Mouse (Mus musculus): ENCODE data around the gene 1700025F22Rik. TPM values are rescaled to one million over a fixed set of nuclear protein-coding genes. Genes with fewer than 3 reads are reported as not detected.
A peak's percentile ranks its signal among the peaks of the same experiment; 100 is the strongest.
"Not testable (repeated sequence)": the region's sequence is repeated elsewhere in the genome, so short reads cannot be mapped to it uniquely, and the experiment has no call there.

1700025F22Rik gene
- not detected in 2 replicates for polyA plus RNA-seq (2012; rRNA removed)

DNA sequence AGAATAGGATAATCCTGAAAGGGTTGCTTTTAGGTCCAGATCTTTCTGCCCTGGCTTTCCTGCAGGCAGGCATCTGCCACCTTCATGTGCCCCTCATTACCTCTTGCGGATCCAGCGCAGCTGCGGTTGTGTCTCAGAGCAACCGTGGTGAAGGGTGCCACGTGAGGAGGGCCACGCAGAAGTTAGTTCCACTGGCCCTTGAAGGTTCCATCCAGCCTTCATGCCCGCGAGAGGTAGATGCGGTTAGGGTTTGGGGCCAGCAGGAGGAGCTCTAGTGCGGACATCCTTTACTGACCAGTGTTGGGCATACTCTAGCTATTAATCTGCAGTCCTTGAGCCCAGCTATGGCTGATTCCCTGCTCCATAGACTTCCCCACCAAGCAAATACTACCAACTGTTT is at the start of gene 1700025F22Rik:
TSS of gene 1700025F22Rik (minus strand) at position 149 of the 400 bp plus-strand sequence.
- peak; percentile 38 for DNase-seq
- no peaks in the 10 kb centered on the region for H3K36me3 ChIP-seq (ENCODE audit: control insufficient read depth, insufficient read depth, low read length)

GRCm38 (mm10) chr19:11196546-11196945 is 31.4 kb upstream of the 1700025F22Rik start, which contains the start of gene Ms4a13:
Ms4a13 (minus strand) TSS chr19:11196737.
- 91% methylated on average over 12 of the region's 12 CpGs for WGBS
- H3K4me1 ChIP-seq (replicated peaks; ENCODE audit: control insufficient read depth, insufficient read depth, low read length), result 0 out of 2 replicates have a peak, but pooled peaks cover 2% of the 10 kb centered on the region
- no peak for TF ChIP-seq POLR2A (IDR thresholded peaks at IDR 0.05; ENCODE audit: control insufficient read depth, extremely low read depth, insufficient read depth, low read length, poor library complexity)
- no peak for TF ChIP-seq CTCF (IDR thresholded peaks at IDR 0.05; ENCODE audit: borderline replicate concordance, control insufficient read depth, extremely low read depth, insufficient read depth, low read length, poor library complexity)
- no peak within 1 kb of the TSS for H3K27ac ChIP-seq (ENCODE audit: control insufficient read depth, insufficient read depth, low read length)
- H3K27me3 ChIP-seq (ENCODE audit: control insufficient read depth, insufficient read depth, low read length), result no peaks in the 10 kb centered on the region
- no peaks in the 10 kb centered on the region for H3K36me3 ChIP-seq (ENCODE audit: control insufficient read depth, insufficient read depth, low read length)
- no peak within 1 kb of the TSS for H3K4me3 ChIP-seq (ENCODE audit: control insufficient read depth, insufficient read depth, low read length)
- no peak for DNase-seq

More for the DNA sequence above, at the start of gene 1700025F22Rik:
- Histone ChIP-seq H3K27me3 (ENCODE audit: control insufficient read depth, insufficient read depth, low read length) (no peaks in the 10 kb centered on the region), H3K4me1 (replicated peaks; ENCODE audit: control insufficient read depth, insufficient read depth, low read length) (no peaks in the 10 kb centered on the region), H3K4me3 (ENCODE audit: control insufficient read depth, insufficient read depth, low read length) (no peak within 1 kb of the TSS), H3K27ac (ENCODE audit: control insufficient read depth, insufficient read depth, low read length) (no peak within 1 kb of the TSS)
- TF ChIP-seq POLR2A (IDR thresholded peaks at IDR 0.05; ENCODE audit: control insufficient read depth, extremely low read depth, insufficient read depth, low read length, poor library complexity), result no peak
- peak; percentile 41; the same call in 1 of the 2 replicates for TF ChIP-seq CTCF (IDR thresholded peaks at IDR 0.05; ENCODE audit: borderline replicate concordance, control insufficient read depth, extremely low read depth, insufficient read depth, low read length, poor library complexity)
- 39% methylated on average over 10 of the region's 10 CpGs for WGBS

DNA sequence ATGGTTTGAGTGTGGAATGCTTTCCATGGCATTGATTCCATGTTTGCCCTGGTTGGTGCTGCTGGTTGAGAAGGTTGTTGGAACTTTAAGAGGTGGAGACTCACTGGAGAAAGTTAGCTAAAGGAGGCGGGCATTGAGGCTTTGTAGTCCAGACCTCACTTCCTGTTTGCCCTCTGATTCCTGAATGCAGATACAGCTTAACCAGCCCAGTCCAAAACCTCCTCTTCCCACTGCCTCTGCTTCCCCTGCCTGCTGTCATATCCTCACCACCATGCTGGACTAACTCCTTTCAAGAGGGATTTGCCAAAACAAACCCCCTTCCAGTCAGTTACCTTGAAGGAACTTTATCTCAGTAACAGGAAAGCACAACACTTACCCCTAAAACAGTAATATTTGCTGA is 27.4 kb upstream of the 1700025F22Rik start:
- no peak overlapping the region for H3K4me3 ChIP-seq (ENCODE audit: control insufficient read depth, insufficient read depth, low read length)
- no peak overlapping the region for H3K27ac ChIP-seq (ENCODE audit: control insufficient read depth, insufficient read depth, low read length)
- H3K27me3 ChIP-seq (ENCODE audit: control insufficient read depth, insufficient read depth, low read length), result no peaks in the 10 kb centered on the region
- 53% methylated on average over 1 of the region's 1 CpGs for WGBS
- no peak for TF ChIP-seq POLR2A (IDR thresholded peaks at IDR 0.05; ENCODE audit: control insufficient read depth, extremely low read depth, insufficient read depth, low read length, poor library complexity)
- TF ChIP-seq CTCF (IDR thresholded peaks at IDR 0.05; ENCODE audit: borderline replicate concordance, control insufficient read depth, extremely low read depth, insufficient read depth, low read length, poor library complexity), result no peak
- 0 out of 2 replicates have a peak, but pooled peaks cover 2% of the 10 kb centered on the region for H3K4me1 ChIP-seq (replicated peaks; ENCODE audit: control insufficient read depth, insufficient read depth, low read length)
- no peak for DNase-seq
- no peaks in the 10 kb centered on the region for H3K36me3 ChIP-seq (ENCODE audit: control insufficient read depth, insufficient read depth, low read length)

GRCm38 (mm10) chr19:11184121-11184520 is 19.0 kb upstream of the 1700025F22Rik start:
- WGBS, result 22% methylated on average over 5 of the region's 5 CpGs
- TF ChIP-seq POLR2A (IDR thresholded peaks at IDR 0.05; ENCODE audit: control insufficient read depth, extremely low read depth, insufficient read depth, low read length, poor library complexity), result no peak
- TF ChIP-seq CTCF (IDR thresholded peaks at IDR 0.05; ENCODE audit: borderline replicate concordance, control insufficient read depth, extremely low read depth, insufficient read depth, low read length, poor library complexity), result no peak
- Histone ChIP-seq H3K4me1 (replicated peaks; ENCODE audit: control insufficient read depth, insufficient read depth, low read length) (no peaks in the 10 kb centered on the region), H3K27me3 (ENCODE audit: control insufficient read depth, insufficient read depth, low read length) (no peaks in the 10 kb centered on the region), H3K4me3 (ENCODE audit: control insufficient read depth, insufficient read depth, low read length) (no peak overlapping the region), H3K27ac (ENCODE audit: control insufficient read depth, insufficient read depth, low read length) (no peak overlapping the region), H3K36me3 (ENCODE audit: control insufficient read depth, insufficient read depth, low read length) (no peaks in the 10 kb centered on the region)
- DNase-seq, result peak; percentile 24

DNA sequence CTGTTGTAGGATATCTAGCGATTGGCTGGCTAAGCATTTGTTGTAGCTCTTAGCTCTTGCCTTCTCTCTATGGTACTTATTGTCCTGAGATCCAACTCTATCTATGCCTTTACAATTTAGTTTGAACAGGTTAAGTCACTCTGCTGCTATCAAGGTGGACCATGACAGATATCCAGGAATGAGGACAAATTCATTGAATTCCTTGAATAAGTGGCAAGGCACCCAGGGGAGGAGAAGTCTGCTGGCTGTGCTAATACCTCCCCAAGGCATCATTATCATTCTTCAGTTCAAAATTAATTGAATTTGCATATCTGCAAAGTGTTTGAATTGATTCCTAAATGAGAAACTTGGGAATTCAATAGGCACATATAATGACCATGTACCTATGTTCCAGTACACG is 12.3 kb upstream of the 1700025F22Rik start:
- 82% methylated on average over 2 of the region's 2 CpGs for WGBS
- no peak for TF ChIP-seq POLR2A (IDR thresholded peaks at IDR 0.05; ENCODE audit: control insufficient read depth, extremely low read depth, insufficient read depth, low read length, poor library complexity)
- no peak for TF ChIP-seq CTCF (IDR thresholded peaks at IDR 0.05; ENCODE audit: borderline replicate concordance, control insufficient read depth, extremely low read depth, insufficient read depth, low read length, poor library complexity)
- Histone ChIP-seq H3K4me1 (replicated peaks; ENCODE audit: control insufficient read depth, insufficient read depth, low read length) (no peaks in the 10 kb centered on the region), H3K27ac (ENCODE audit: control insufficient read depth, insufficient read depth, low read length) (no peak overlapping the region), H3K36me3 (ENCODE audit: control insufficient read depth, insufficient read depth, low read length) (no peaks in the 10 kb centered on the region), H3K4me3 (ENCODE audit: control insufficient read depth, insufficient read depth, low read length) (no peak overlapping the region), H3K27me3 (ENCODE audit: control insufficient read depth, insufficient read depth, low read length) (no peaks in the 10 kb centered on the region)
- DNase-seq, result no peak

- not testable (repeated sequence) for H3K4me3 ChIP-seq (ENCODE audit: control insufficient read depth, insufficient read depth, low read length)
Measured at GRCm38 (mm10) chr19:11157890-11158289, 7.2 kb downstream of the 1700025F22Rik start.

DNA sequence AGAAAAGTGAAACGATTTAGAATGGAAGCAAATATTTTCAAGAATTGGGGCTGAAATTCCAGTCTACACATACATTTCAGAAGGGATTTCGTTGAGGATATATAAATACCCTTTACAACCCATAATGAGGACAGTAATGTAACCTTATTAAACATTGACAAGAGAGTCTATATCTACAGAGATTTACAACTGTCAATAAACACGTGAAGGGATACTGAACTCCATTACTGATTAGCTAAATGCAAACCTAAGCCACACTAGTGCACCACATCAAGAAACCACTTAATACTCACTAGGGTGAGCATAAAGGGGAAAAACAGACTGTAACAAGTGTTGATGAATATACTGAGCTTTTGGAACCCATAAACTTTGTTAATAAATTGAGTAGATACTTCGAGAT is 29.8 kb downstream of the 1700025F22Rik start:
- H3K4me1 ChIP-seq (replicated peaks; ENCODE audit: control insufficient read depth, insufficient read depth, low read length), result no peaks in the 10 kb centered on the region
- DNase-seq, result no peak
- no peak for TF ChIP-seq CTCF (IDR thresholded peaks at IDR 0.05; ENCODE audit: borderline replicate concordance, control insufficient read depth, extremely low read depth, insufficient read depth, low read length, poor library complexity)
- no peak for TF ChIP-seq POLR2A (IDR thresholded peaks at IDR 0.05; ENCODE audit: control insufficient read depth, extremely low read depth, insufficient read depth, low read length, poor library complexity)
- H3K27ac ChIP-seq (ENCODE audit: control insufficient read depth, insufficient read depth, low read length), result no peak overlapping the region
- no peaks in the 10 kb centered on the region for H3K27me3 ChIP-seq (ENCODE audit: control insufficient read depth, insufficient read depth, low read length)
- H3K36me3 ChIP-seq (ENCODE audit: control insufficient read depth, insufficient read depth, low read length), result no peaks in the 10 kb centered on the region
- no peak overlapping the region for H3K4me3 ChIP-seq (ENCODE audit: control insufficient read depth, insufficient read depth, low read length)
- WGBS, result 87% methylated on average over 4 of the region's 4 CpGs

More at GRCm38 (mm10) chr19:11157890-11158289, 7.2 kb downstream of the 1700025F22Rik start:
- not testable (repeated sequence) for H3K4me1 ChIP-seq (replicated peaks; ENCODE audit: control insufficient read depth, insufficient read depth, low read length); DNase-seq; H3K27me3 ChIP-seq (ENCODE audit: control insufficient read depth, insufficient read depth, low read length); H3K36me3 ChIP-seq (ENCODE audit: control insufficient read depth, insufficient read depth, low read length); H3K27ac ChIP-seq (ENCODE audit: control insufficient read depth, insufficient read depth, low read length)
- WGBS, result 83% methylated on average over 6 of the region's 6 CpGs

All from thymus, adult 2 months (tissue).